Mouse (Mus musculus) midbrain, embryonic 14.5 days (tissue): ENCODE measurements around the gene Atp12a. TPM values are rescaled to one million over a fixed set of nuclear protein-coding genes. Genes with fewer than 3 reads are reported as not detected.

Source experiments
- ATAC-seq: fragments of 200-750 bp; cut with Nextera tagmentation; 2 replicates; pipeline ENCODE4 v1.8.0; 2017; ENCODE audit warnings: moderate number of reproducible peaks, moderate library complexity; ENCODE audit not compliant: low FRiP score, low TSS enrichment
- DNase-seq: peaks from one replicate; pipeline ENCODE4 v3.0.0-alpha.2; 2015
- H3K27ac ChIP-seq: fragments of 300-500 bp; sonication (generic); replicated peaks from 2 replicates; pipeline ENCODE4 v1.5.1; 2014; ENCODE audit warnings: mild to moderate bottlenecking, low read depth, low read length, moderate library complexity
- H3K27me3 ChIP-seq: fragments of 300-500 bp; sonication (generic); 2 replicates; pipeline ENCODE4 v1.6.1; 2014; ENCODE audit warnings: low read length, control low read depth, mixed read lengths; ENCODE audit not compliant: control insufficient read depth, insufficient read depth
- H3K36me3 ChIP-seq: fragments of 300-500 bp; sonication (generic); 2 replicates; pipeline ENCODE4 v1.6.1; 2014; ENCODE audit warnings: low read length, control low read depth; ENCODE audit not compliant: control insufficient read depth, insufficient read depth
- H3K4me1 ChIP-seq: fragments of 300-500 bp; sonication (generic); 2 replicates; pipeline ENCODE4 v1.6.1; 2014; ENCODE audit warnings: mild to moderate bottlenecking, antibody characterized with exemption, low read length, control low read depth; ENCODE audit not compliant: control insufficient read depth, insufficient read depth
- H3K4me2 ChIP-seq: fragments of 300-500 bp; sonication (generic); 2 replicates; pipeline ENCODE4 v1.6.1; 2014; ENCODE audit warnings: mild to moderate bottlenecking, low read length, moderate library complexity
- H3K4me3 ChIP-seq: fragments of 300-500 bp; sonication (generic); replicated peaks from 2 replicates; pipeline ENCODE4 v1.5.1; 2014; ENCODE audit warnings: low read depth, low read length
- H3K9ac ChIP-seq: fragments of 300-500 bp; sonication (generic); replicated peaks from 2 replicates; pipeline ENCODE4 v1.6.1; 2014; ENCODE audit warnings: mild to moderate bottlenecking, low read length, moderate library complexity
- H3K9me3 ChIP-seq: fragments of 300-500 bp; sonication (generic); 2 replicates; pipeline ENCODE4 v1.6.1; 2016; ENCODE audit warnings: low read length, control low read depth, mixed read lengths; ENCODE audit not compliant: control insufficient read depth
- WGBS: fragments of 180-500 bp; shearing (Covaris S2); extraction: QIAGEN DNeasy Blood & Tissue Kit; methylation state at CpG from one replicate; pipeline ENCODE4 v1.1.7; 2014; 5-methylcytosine and 5-hydroxymethylcytosine counted together
- polyA plus RNA-seq: library from polyadenylated mRNA; unstranded; fragments of >200 nt; fragmentation: Nextera tagmentation; extraction: Ambion mirVana; gene quantifications from 2 replicates; pipeline ENCODE4 v1.2.1, GENCODE M21; 2014

Atp12a gene
- polyA plus RNA-seq, 1 experiment from 2014 or later = 0.37 TPM

DNA sequence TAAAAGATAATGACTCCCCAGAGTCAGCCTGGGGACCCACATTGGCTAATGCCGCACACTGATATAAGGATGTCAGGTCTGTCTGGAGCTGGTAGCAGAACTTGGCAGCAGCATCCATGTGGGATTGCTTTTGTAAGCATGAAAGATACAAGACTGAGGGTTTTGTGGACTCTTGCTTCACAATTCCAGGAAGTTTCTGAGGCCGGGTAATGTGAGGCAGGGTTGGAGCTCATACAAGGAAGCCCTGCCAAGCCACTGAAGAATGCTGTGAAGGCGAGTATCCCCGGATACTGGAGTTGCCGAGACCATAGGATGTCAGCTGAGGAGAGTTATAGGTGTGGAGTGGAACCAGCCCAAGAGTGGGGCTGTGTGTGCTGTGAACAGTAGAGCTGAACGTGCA lies 5.7 kb upstream of the Atp12a start:
- H3K4me1 ChIP-seq = no peaks in the 10 kb centered on the region
- ATAC-seq (no peak), DNase-seq (no peak)
- H3K4me2 ChIP-seq = no peak overlapping the region
- H3K36me3 ChIP-seq = no peaks in the 10 kb centered on the region
- 87% methylated on average over 6 of the region's 6 CpGs for WGBS
- no peaks in the 10 kb centered on the region for H3K9me3 ChIP-seq
- H3K4me3 ChIP-seq = no peak overlapping the region
- H3K9ac ChIP-seq = no peak overlapping the region
- no peak overlapping the region for H3K27ac ChIP-seq
- H3K27me3 ChIP-seq = peaks cover 10% of the 10 kb centered on the region

- Histone ChIP-seq H3K36me3 (no peaks in the 10 kb centered on the region), H3K27ac (no peak overlapping the region), H3K4me3 (peak overlapping the region; percentile 43), H3K9me3 (no peaks in the 10 kb centered on the region), H3K27me3 (peaks cover 41% of the 10 kb centered on the region), H3K4me2 (peak overlapping the region; percentile 70), H3K4me1 (no peaks in the 10 kb centered on the region), H3K9ac (no peak overlapping the region; the same call in 1 of the 2 replicates)
- 31% methylated on average over 8 of the region's 8 CpGs for WGBS
- ATAC-seq (no peak), DNase-seq (peak; percentile 13)
These were observed 424 bp downstream of the Atp12a start for GRCm38 (mm10) chr14:56365292-56365691.

- no peaks in the 10 kb centered on the region for H3K9me3 ChIP-seq
- ATAC-seq (no peak), DNase-seq (peak; percentile 8)
- no peak overlapping the region for H3K4me3 ChIP-seq
- 38% methylated on average over 15 of the region's 15 CpGs for WGBS
- H3K27ac ChIP-seq = no peak overlapping the region
- no peak overlapping the region for H3K4me2 ChIP-seq
- H3K36me3 ChIP-seq = no peaks in the 10 kb centered on the region
- H3K27me3 ChIP-seq = peaks cover 41% of the 10 kb centered on the region
- H3K4me1 ChIP-seq = no peaks in the 10 kb centered on the region
- no peak overlapping the region for H3K9ac ChIP-seq
These were observed 1.8 kb downstream of the Atp12a start for GRCm38 (mm10) chr14:56366712-56367111.

DNA sequence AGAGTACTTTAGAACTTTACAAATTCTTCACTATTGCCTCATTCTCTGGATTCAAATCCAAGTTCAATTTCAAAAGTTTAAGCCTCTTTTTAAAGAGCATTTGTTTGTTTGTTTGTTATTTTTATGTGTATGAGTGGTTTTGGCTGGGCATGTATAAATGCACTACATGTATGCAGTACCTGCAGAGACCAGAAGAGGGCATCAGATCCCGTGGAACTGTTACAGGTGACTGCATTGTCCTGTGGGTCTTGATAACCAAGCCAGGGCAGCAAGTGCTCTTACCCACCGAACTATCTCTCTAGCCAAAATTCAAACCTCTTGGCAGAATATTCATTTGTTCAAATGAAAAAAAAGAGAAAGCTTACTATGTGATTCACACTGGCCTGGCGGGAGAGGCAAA lies 4.0 kb downstream of the Atp12a start:
- no peak overlapping the region for H3K9ac ChIP-seq
- H3K9me3 ChIP-seq = no peaks in the 10 kb centered on the region
- no peak overlapping the region for H3K4me3 ChIP-seq
- H3K4me1 ChIP-seq = no peaks in the 10 kb centered on the region
- no peak overlapping the region for H3K4me2 ChIP-seq
- H3K36me3 ChIP-seq = no peaks in the 10 kb centered on the region
- peak; percentile 39 for DNase-seq
- no peak for ATAC-seq
- 54% methylated on average over 3 of the region's 3 CpGs for WGBS
- H3K27me3 ChIP-seq = peaks cover 34% of the 10 kb centered on the region
- no peak overlapping the region for H3K27ac ChIP-seq

DNA sequence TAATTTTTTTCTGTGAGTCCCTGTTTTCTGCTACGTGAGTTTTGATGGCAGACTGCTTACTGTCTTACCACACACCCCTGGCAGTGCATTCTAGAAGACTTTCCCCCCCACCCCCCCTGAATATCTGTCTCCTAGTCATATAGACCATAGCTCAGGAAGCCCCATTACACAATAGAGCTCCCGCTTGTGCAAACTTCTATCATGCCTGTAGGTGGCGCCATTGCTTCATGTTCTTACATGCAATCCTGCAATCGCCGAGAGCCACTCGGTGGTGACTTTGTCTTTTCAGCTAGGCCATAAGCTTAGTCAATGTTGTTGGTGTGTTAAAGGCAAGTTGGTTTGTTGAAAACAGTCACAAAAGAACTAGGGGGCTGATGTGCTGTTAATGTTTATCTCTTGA lies 10.9 kb downstream of the Atp12a start:
- Histone ChIP-seq H3K4me1 (no peaks in the 10 kb centered on the region), H3K9me3 (no peaks in the 10 kb centered on the region), H3K27ac (no peak overlapping the region), H3K9ac (no peak overlapping the region), H3K4me3 (no peak overlapping the region), H3K27me3 (no peaks in the 10 kb centered on the region), H3K36me3 (no peaks in the 10 kb centered on the region), H3K4me2 (no peak overlapping the region)
- DNase-seq (peak; percentile 95), ATAC-seq (peak; percentile 64)
- WGBS = 2% methylated on average over 6 of the region's 6 CpGs

GRCm38 (mm10) chr14:56377745-56378144 lies 12.9 kb downstream of the Atp12a start:
- Histone ChIP-seq H3K27me3 (no peaks in the 10 kb centered on the region), H3K27ac (no peak overlapping the region), H3K36me3 (no peaks in the 10 kb centered on the region), H3K9me3 (no peaks in the 10 kb centered on the region), H3K4me2 (no peak overlapping the region), H3K9ac (no peak overlapping the region), H3K4me1 (no peaks in the 10 kb centered on the region), H3K4me3 (no peak overlapping the region)
- ATAC-seq (no peak), DNase-seq (no peak)

DNA sequence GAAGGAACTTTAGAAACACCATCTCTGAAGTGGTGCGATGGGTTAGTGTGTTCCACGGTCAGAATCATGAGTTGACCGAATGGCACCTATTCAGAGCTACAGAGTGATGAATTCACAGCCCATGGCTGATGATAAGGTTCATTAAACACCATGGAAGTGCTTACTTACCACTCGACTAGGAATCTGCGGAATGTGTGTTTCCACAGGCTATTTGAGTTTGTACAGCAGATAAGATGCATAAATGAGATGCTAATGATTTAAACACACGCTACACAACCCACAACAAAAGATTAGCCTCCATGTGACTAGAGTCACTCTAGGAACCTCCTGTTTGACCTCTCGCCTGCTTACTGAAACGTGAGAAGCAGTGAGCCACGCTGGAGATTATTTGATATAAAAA lies 14.5 kb downstream of the Atp12a start:
- no peak for ATAC-seq

DNA sequence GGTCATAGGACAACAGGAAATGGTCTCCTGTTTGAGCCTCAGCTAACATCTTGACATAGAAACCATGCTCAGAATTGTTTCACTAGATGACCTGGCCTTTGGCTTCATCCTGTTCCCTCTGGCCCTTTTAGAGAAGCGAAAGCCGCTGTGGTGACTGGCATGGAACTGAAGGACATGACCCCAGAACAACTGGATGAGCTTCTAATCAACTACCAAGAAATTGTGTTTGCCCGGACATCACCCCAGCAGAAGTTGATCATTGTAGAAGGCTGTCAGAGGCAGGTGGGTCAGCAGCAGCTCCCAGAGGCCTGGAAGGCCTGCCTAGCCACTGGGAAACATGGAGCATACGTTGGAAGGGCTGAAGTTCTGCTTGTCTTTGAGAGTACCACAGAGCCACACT lies 17.5 kb downstream of the Atp12a start:
- no peaks in the 10 kb centered on the region for H3K9me3 ChIP-seq
- H3K27me3 ChIP-seq = no peaks in the 10 kb centered on the region
- no peaks in the 10 kb centered on the region for H3K4me1 ChIP-seq
- DNase-seq (no peak), ATAC-seq (no peak)
- H3K36me3 ChIP-seq = no peaks in the 10 kb centered on the region
- H3K4me3 ChIP-seq = no peak overlapping the region
- H3K4me2 ChIP-seq = no peak overlapping the region
- WGBS = 87% methylated on average over 4 of the region's 4 CpGs
- H3K9ac ChIP-seq = no peak overlapping the region
- H3K27ac ChIP-seq = no peak overlapping the region

More for the DNA sequence above, 14.5 kb downstream of the Atp12a start:
- Histone ChIP-seq H3K27me3 (no peaks in the 10 kb centered on the region), H3K4me2 (no peak overlapping the region), H3K27ac (no peak overlapping the region), H3K36me3 (no peaks in the 10 kb centered on the region), H3K9me3 (no peaks in the 10 kb centered on the region), H3K9ac (no peak overlapping the region), H3K4me1 (no peaks in the 10 kb centered on the region), H3K4me3 (no peak overlapping the region)
- no peak for DNase-seq
- WGBS = 71% methylated on average over 9 of the region's 9 CpGs

GRCm38 (mm10) chr14:56390247-56390646 lies 25.4 kb downstream of the Atp12a start:
- 57% methylated on average over 3 of the region's 3 CpGs for WGBS
- Histone ChIP-seq H3K9me3 (no peaks in the 10 kb centered on the region), H3K4me1 (no peaks in the 10 kb centered on the region), H3K9ac (no peak overlapping the region), H3K27me3 (no peaks in the 10 kb centered on the region), H3K4me3 (no peak overlapping the region), H3K4me2 (no peak overlapping the region), H3K27ac (no peak overlapping the region), H3K36me3 (no peaks in the 10 kb centered on the region)
- DNase-seq = no peak
- no peak for ATAC-seq
